Mouse (Mus musculus): ENCODE data around the gene Ccnl2.

- no peak for TF ChIP-seq CTCF (IDR thresholded peaks at IDR 0.05; ENCODE audit: control insufficient read depth, insufficient read depth, insufficient read length)
- no peak for TF ChIP-seq MAX (IDR thresholded peaks at IDR 0.05)
Observed at GRCm38 (mm10) chr4:155788300-155788699, 24.0 kb upstream of the Ccnl2 start.

Data from C2C12 (cell line).